Mouse (Mus musculus) lung, embryonic 14.5 days (tissue): ENCODE data around the gene Trim75. TPM values are rescaled to one million over a fixed set of nuclear protein-coding genes. Genes with fewer than 3 reads are reported as not detected.

Experiments used
- ATAC-seq: fragments of 200-750 bp; cut with Nextera tagmentation; 2 replicates; pipeline ENCODE4 v1.8.0; 2017; ENCODE audit warnings: mild to moderate bottlenecking, moderate TSS enrichment, moderate library complexity; ENCODE audit not compliant: insufficient read depth
- DNase-seq: peaks from one replicate; pipeline ENCODE4 v3.0.0-alpha.2; 2015
- H3K27ac ChIP-seq: fragments of 300-500 bp; sonication (generic); 2 replicates; pipeline ENCODE4 v1.5.1; 2014; ENCODE audit warnings: low read depth, mild to moderate bottlenecking, moderate library complexity
- H3K27me3 ChIP-seq: fragments of 300-500 bp; sonication (generic); 2 replicates; pipeline ENCODE4 v1.6.1; 2014; ENCODE audit warnings: low read length, control low read depth; ENCODE audit not compliant: insufficient read depth
- H3K36me3 ChIP-seq: fragments of 300-500 bp; sonication (generic); 2 replicates; pipeline ENCODE4 v1.6.1; 2014; ENCODE audit warnings: control low read depth; ENCODE audit not compliant: insufficient read depth
- H3K4me1 ChIP-seq: fragments of 300-500 bp; sonication (generic); 2 replicates; pipeline ENCODE4 v1.6.1; 2014; ENCODE audit warnings: antibody characterized with exemption, control low read depth; ENCODE audit not compliant: insufficient read depth
- H3K4me2 ChIP-seq: fragments of 300-500 bp; sonication (generic); 2 replicates; pipeline ENCODE4 v1.6.1; 2014; ENCODE audit warnings: mild to moderate bottlenecking
- H3K4me3 ChIP-seq: fragments of 300-500 bp; sonication (generic); 2 replicates; pipeline ENCODE4 v1.5.1; 2014; ENCODE audit warnings: low read depth, low read length
- H3K9ac ChIP-seq: fragments of 300-500 bp; sonication (generic); 2 replicates; pipeline ENCODE4 v1.6.1; 2014
- H3K9me3 ChIP-seq: fragments of 300-500 bp; sonication (generic); 2 replicates; pipeline ENCODE4 v1.6.1; 2016; ENCODE audit warnings: low read depth, low read length, control low read depth
- CTCF ChIP-seq: IDR thresholded peaks from 2 replicates; pipeline ENCODE4 v1.5.1; 2016; ENCODE audit warnings: antibody characterized with exemption, low read depth
- WGBS: fragments of 180-500 bp; shearing (Covaris S2); extraction: QIAGEN DNeasy Blood & Tissue Kit; methylation state at CpG from one replicate; pipeline ENCODE4 v1.1.7; 2014; 5-methylcytosine and 5-hydroxymethylcytosine counted together
- polyA plus RNA-seq: library from polyadenylated mRNA; unstranded; fragments of >200 nt; fragmentation: Nextera tagmentation; extraction: Ambion mirVana; gene quantifications from 2 replicates; pipeline ENCODE4 v1.2.1, GENCODE M21; 2014

The Trim75 gene
- not detected in 2 replicates for polyA plus RNA-seq

DNA sequence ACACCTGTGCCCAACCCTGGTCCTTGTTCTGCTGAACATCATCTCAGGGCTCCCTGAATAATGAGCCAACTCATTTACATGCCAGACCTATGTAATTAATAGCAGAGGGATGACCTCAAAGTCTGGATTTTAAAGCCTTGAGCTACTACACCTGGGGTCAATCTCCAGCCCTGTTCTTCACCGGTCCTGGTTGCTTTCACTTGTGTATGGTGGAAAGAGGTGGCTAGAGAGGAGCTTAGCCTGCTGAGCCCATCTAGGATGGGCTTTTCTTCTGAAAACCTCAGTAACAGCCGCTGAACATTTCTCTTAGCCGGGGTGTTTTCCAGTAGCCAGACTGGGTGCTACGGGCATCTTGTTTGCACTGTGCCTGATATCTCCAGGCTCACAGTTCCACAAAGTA is at the start of gene Trim75:
Gene Trim75 (minus strand): TSS at position 101 of the 400 bp plus-strand sequence.
- DNase-seq (no peak), ATAC-seq (no peak)
- Histone ChIP-seq H3K36me3 (no peaks in the 10 kb centered on the region), H3K4me1 (no peaks in the 10 kb centered on the region), H3K9me3 (no peaks in the 10 kb centered on the region), H3K27ac (no peak within 1 kb of the TSS), H3K27me3 (no peaks in the 10 kb centered on the region), H3K4me2 (no peak within 1 kb of the TSS), H3K9ac (no peak within 1 kb of the TSS), H3K4me3 (no peak within 1 kb of the TSS)
- TF ChIP-seq CTCF, result no peak
- WGBS, result 90% methylated on average over 4 of the region's 4 CpGs

DNA sequence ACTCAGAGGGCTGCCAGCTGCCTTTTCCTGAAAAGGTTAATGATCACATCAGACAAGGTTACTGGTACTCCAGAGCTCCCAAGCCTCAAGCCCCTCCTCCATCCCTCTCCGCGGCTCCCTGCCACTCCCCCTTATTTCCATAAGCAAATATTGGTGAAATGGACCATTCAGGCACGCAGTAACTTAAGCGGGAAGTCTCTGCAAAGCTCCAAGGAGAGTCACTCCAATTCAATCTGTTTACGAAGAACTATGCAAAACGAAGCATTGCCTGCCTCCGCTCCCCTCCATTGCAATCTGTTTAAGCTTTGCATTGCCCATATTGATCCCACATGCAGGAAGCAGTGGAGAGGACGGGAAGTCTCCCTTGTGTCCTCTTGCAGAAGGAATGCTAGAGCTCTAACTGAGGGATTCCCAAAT is 49.5 kb upstream of the Trim75 start, which contains the start of gene Apela:
Gene Apela (minus strand): TSS at position 220 of the 417 bp plus-strand sequence.
- peak within 1 kb of the TSS; percentile 20 for H3K4me3 ChIP-seq
- DNase-seq (peak; percentile 80), ATAC-seq (peak; percentile 95)
- under 1% methylated on average over 8 of the region's 8 CpGs for WGBS
- peak within 1 kb of the TSS; percentile 63 for H3K4me2 ChIP-seq
- no peak for TF ChIP-seq CTCF
- no peaks in the 10 kb centered on the region for H3K36me3 ChIP-seq
- H3K27me3 ChIP-seq, result no peaks in the 10 kb centered on the region
- no peak within 1 kb of the TSS for H3K27ac ChIP-seq
- no peaks in the 10 kb centered on the region for H3K4me1 ChIP-seq
- no peaks in the 10 kb centered on the region for H3K9me3 ChIP-seq
- H3K9ac ChIP-seq, result peak within 1 kb of the TSS; percentile 10; the same call in 1 of the 2 replicates

DNA sequence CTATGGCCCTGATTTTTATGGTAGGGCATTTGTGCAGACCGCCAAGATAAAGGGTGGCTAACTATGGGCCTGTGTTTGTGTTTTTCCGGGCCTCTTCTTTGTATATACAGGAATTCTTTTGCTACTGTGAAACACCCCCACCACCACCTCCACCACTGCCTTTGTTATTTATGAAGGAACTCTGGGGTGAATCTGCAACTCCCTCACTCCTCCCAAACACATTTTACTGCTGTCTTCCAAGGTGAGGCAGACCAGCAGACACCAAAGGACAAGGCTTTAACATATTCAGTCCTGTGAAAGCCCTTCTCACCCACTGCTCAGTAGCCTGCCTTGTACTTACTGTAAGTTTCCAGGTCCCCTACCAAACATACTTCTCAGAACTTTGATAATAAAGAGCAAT is 46.5 kb upstream of the Trim75 start:
- ATAC-seq (no peak), DNase-seq (no peak)
- Histone ChIP-seq H3K27ac (no peak overlapping the region), H3K27me3 (no peaks in the 10 kb centered on the region), H3K4me1 (no peaks in the 10 kb centered on the region), H3K4me3 (no peak overlapping the region), H3K9me3 (no peaks in the 10 kb centered on the region), H3K36me3 (no peaks in the 10 kb centered on the region), H3K4me2 (no peak overlapping the region), H3K9ac (no peak overlapping the region)
- 44% methylated on average over 2 of the region's 2 CpGs for WGBS
- no peak for TF ChIP-seq CTCF

DNA sequence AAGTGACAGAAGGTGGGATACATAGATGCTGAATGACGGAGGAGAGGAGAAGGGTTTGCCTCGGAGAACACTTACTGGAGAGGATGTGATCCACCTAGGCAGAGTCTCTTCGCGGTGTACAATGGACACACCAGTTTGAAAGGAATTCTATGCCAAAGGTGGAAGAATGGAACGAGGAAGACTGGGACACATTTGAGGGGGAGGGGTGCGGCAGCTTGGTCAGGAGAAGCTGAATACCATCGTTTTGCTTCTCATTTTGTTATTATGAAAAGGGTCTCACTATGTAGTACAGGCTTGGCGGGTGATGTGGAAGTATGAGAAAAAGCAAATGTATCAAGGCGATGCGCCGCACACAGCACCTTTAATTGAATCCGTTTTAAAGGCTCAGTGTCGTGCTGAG is 45.4 kb upstream of the Trim75 start:
- H3K27ac ChIP-seq, result no peak overlapping the region
- WGBS, result 69% methylated on average over 13 of the region's 13 CpGs

DNA sequence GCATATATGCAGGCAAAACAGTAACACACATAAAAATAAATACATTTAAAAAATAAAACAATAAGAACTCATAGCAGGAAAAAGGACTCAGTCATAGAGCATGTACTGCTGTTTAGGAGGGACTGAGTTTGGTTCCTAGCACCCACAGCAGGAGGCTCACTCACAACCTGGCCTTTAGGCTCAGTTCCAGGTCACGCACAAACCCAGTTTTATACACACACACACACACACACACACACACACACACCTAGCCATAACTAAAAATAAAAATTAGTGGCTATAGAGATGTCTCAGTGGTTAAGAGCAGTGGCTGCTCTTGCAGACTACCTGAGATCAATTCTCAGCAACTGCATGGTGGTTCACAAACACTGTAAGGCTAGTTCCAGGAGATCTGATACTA is 44.5 kb upstream of the Trim75 start:
- Histone ChIP-seq H3K4me2 (no peak overlapping the region), H3K4me3 (no peak overlapping the region), H3K36me3 (no peaks in the 10 kb centered on the region), H3K27me3 (no peaks in the 10 kb centered on the region), H3K9ac (no peak overlapping the region), H3K9me3 (no peaks in the 10 kb centered on the region), H3K27ac (no peak overlapping the region), H3K4me1 (no peaks in the 10 kb centered on the region)
- TF ChIP-seq CTCF, result no peak
- ATAC-seq (no peak), DNase-seq (no peak)
- 100% methylated on average over 1 of the region's 1 CpGs for WGBS

More for the DNA sequence above, 45.4 kb upstream of the Trim75 start:
- ATAC-seq (no peak), DNase-seq (no peak)
- Histone ChIP-seq H3K27me3 (no peaks in the 10 kb centered on the region), H3K9me3 (no peaks in the 10 kb centered on the region), H3K4me1 (no peaks in the 10 kb centered on the region), H3K4me3 (no peak overlapping the region), H3K9ac (no peak overlapping the region), H3K36me3 (no peaks in the 10 kb centered on the region), H3K4me2 (no peak overlapping the region)
- TF ChIP-seq CTCF, result no peak

DNA sequence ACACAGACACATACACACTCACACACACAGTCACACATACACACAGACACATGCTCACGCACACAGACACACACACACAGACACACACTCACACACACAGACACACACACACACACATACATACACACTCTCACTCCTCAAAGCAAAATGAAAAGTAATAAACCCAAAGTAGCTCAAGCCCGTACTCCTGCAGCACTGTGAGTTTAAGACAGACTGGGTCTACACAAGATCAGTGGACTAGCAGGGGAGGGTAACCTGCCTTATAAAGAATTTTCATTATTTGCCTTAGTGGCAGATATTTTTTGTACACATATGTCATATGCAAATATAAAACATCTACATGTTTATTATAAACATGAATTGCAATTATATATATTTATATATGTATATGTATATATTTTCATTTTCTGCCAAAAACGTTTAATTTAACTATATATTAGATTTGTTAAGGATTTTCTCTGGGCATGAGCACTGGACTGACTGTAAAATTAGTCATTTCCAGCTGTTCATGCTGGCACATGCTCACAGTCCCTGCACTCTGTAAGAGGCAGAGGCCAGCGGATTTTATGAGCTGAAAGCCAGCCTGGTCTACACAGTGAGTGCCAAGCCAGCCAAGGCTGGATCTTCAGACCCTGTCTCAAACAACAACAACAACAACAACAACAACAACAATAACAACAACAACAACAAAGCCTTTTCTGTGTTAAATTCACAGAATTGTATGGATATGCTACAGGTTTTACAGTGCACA is 43.3 kb upstream of the Trim75 start:
- H3K4me3 ChIP-seq, result no peak overlapping the region
- no peaks in the 10 kb centered on the region for H3K4me1 ChIP-seq
- ATAC-seq (peak; percentile 66; the same call in 1 of the 2 replicates), DNase-seq (peak; percentile 21)
- TF ChIP-seq CTCF, result no peak
- H3K27ac ChIP-seq, result no peak overlapping the region
- no peaks in the 10 kb centered on the region for H3K9me3 ChIP-seq
- no peaks in the 10 kb centered on the region for H3K36me3 ChIP-seq
- H3K4me2 ChIP-seq, result no peak overlapping the region
- 67% methylated on average over 4 of the region's 4 CpGs for WGBS
- H3K9ac ChIP-seq, result no peak overlapping the region
- H3K27me3 ChIP-seq, result no peaks in the 10 kb centered on the region

DNA sequence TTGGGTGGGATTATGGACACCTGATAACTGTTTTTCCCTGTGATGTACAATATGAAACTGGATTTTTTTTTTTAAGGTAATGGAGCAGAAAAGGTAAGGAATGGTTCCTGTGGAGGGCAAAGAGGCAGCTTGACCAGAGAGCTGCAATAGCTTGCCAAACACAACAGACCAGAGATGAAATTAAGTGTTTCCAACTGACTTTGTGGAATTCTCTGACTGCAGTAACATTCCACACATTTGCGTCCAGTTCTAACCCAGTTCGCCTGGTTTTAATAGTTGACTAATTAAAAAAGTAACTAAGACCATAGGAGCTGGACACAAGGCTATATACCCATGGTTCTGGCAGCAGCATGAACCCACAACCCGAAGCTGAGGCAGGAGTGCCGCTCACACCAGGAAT is 42.1 kb upstream of the Trim75 start:
- H3K9me3 ChIP-seq, result no peaks in the 10 kb centered on the region
- WGBS, result 82% methylated on average over 4 of the region's 4 CpGs
- no peak for TF ChIP-seq CTCF

More for the DNA sequence above, 42.1 kb upstream of the Trim75 start:
- Histone ChIP-seq H3K4me1 (no peaks in the 10 kb centered on the region), H3K27me3 (no peaks in the 10 kb centered on the region), H3K27ac (no peak overlapping the region), H3K36me3 (no peaks in the 10 kb centered on the region), H3K4me2 (no peak overlapping the region), H3K9ac (no peak overlapping the region), H3K4me3 (no peak overlapping the region)
- ATAC-seq (no peak), DNase-seq (no peak)
